Mouse (Mus musculus): Measurements from ENCODE around the gene Gtdc1. TPM values are rescaled to one million over a fixed set of nuclear protein-coding genes. Genes with fewer than 3 reads are reported as not detected.

Gtdc1 gene
- polyA plus RNA-seq, 1 experiment, result 42.4 TPM

- Histone ChIP-seq H3K27ac (ENCODE audit: insufficient read depth, low read length) (no peak overlapping the region), H3K27me3 (ENCODE audit: control insufficient read depth, insufficient read depth, low read length, poor library complexity, severe bottlenecking) (no peaks in the 10 kb centered on the region)
These were observed 343.4 kb downstream of the Gtdc1 start for GRCm38 (mm10) chr2:44584061-44584460.

GRCm38 (mm10) chr2:44583491-44583890 lies 344.0 kb downstream of the Gtdc1 start:
- Histone ChIP-seq H3K4me3 (ENCODE audit: low read depth, low read length) (no peak overlapping the region), H3K9me3 (replicated peaks; ENCODE audit: control insufficient read depth, insufficient read depth, low read length, poor library complexity, severe bottlenecking) (no peaks in the 10 kb centered on the region), H3K27ac (ENCODE audit: insufficient read depth, low read length) (no peak overlapping the region), H3K36me3 (ENCODE audit: control insufficient read depth, insufficient read depth, low read length, poor library complexity, severe bottlenecking) (no peaks in the 10 kb centered on the region), H3K4me1 (ENCODE audit: control insufficient read depth, insufficient read depth, low read length) (no peaks in the 10 kb centered on the region), H3K9ac (ENCODE audit: low read depth, poor library complexity, severe bottlenecking) (no peak overlapping the region), H3K27me3 (ENCODE audit: control insufficient read depth, insufficient read depth, low read length, poor library complexity, severe bottlenecking) (no peaks in the 10 kb centered on the region)
- TF ChIP-seq POLR2A (IDR thresholded peaks at IDR 0.05; ENCODE audit: insufficient read depth, low read length), result no peak
- no peak for TF ChIP-seq EP300 (IDR thresholded peaks at IDR 0.05; ENCODE audit: insufficient read depth, low read depth, low read length)
- no peak for TF ChIP-seq CTCF (IDR thresholded peaks at IDR 0.05; ENCODE audit: low read depth, low read length)

More at GRCm38 (mm10) chr2:44584061-44584460, 343.4 kb downstream of the Gtdc1 start:
- TF ChIP-seq POLR2A (IDR thresholded peaks at IDR 0.05; ENCODE audit: insufficient read depth, low read length) (no peak), CTCF (IDR thresholded peaks at IDR 0.05; ENCODE audit: low read depth, low read length) (no peak), EP300 (IDR thresholded peaks at IDR 0.05; ENCODE audit: insufficient read depth, low read depth, low read length) (no peak)
- no peak overlapping the region for H3K9ac ChIP-seq (ENCODE audit: low read depth, poor library complexity, severe bottlenecking)
- H3K36me3 ChIP-seq (ENCODE audit: control insufficient read depth, insufficient read depth, low read length, poor library complexity, severe bottlenecking), result no peaks in the 10 kb centered on the region
- no peaks in the 10 kb centered on the region for H3K4me1 ChIP-seq (ENCODE audit: control insufficient read depth, insufficient read depth, low read length)
- no peak overlapping the region for H3K4me3 ChIP-seq (ENCODE audit: low read depth, low read length)
- no peaks in the 10 kb centered on the region for H3K9me3 ChIP-seq (replicated peaks; ENCODE audit: control insufficient read depth, insufficient read depth, low read length, poor library complexity, severe bottlenecking)

GRCm38 (mm10) chr2:44571810-44572209 lies 355.6 kb downstream of the Gtdc1 start:
- TF ChIP-seq EP300 (IDR thresholded peaks at IDR 0.05; ENCODE audit: insufficient read depth, low read depth, low read length) (no peak), CTCF (IDR thresholded peaks at IDR 0.05; ENCODE audit: low read depth, low read length) (no peak), POLR2A (IDR thresholded peaks at IDR 0.05; ENCODE audit: insufficient read depth, low read length) (no peak)

GRCm38 (mm10) chr2:44571156-44571555 lies 356.3 kb downstream of the Gtdc1 start:
- no peak overlapping the region for H3K4me3 ChIP-seq (ENCODE audit: low read depth, low read length)
- no peak overlapping the region for H3K9ac ChIP-seq (ENCODE audit: low read depth, poor library complexity, severe bottlenecking)
- no peaks in the 10 kb centered on the region for H3K27me3 ChIP-seq (ENCODE audit: control insufficient read depth, insufficient read depth, low read length, poor library complexity, severe bottlenecking)
- H3K9me3 ChIP-seq (replicated peaks; ENCODE audit: control insufficient read depth, insufficient read depth, low read length, poor library complexity, severe bottlenecking), result no peaks in the 10 kb centered on the region
- no peaks in the 10 kb centered on the region for H3K36me3 ChIP-seq (ENCODE audit: control insufficient read depth, insufficient read depth, low read length, poor library complexity, severe bottlenecking)
- H3K27ac ChIP-seq (ENCODE audit: insufficient read depth, low read length), result no peak overlapping the region
- peaks cover 2% of the 10 kb centered on the region for H3K4me1 ChIP-seq (ENCODE audit: control insufficient read depth, insufficient read depth, low read length)
- TF ChIP-seq POLR2A (IDR thresholded peaks at IDR 0.05; ENCODE audit: insufficient read depth, low read length) (no peak), EP300 (IDR thresholded peaks at IDR 0.05; ENCODE audit: insufficient read depth, low read depth, low read length) (no peak), CTCF (IDR thresholded peaks at IDR 0.05; ENCODE audit: low read depth, low read length) (no peak)

More at GRCm38 (mm10) chr2:44571810-44572209, 355.6 kb downstream of the Gtdc1 start:
- Histone ChIP-seq H3K27me3 (ENCODE audit: control insufficient read depth, insufficient read depth, low read length, poor library complexity, severe bottlenecking) (no peaks in the 10 kb centered on the region), H3K9ac (ENCODE audit: low read depth, poor library complexity, severe bottlenecking) (no peak overlapping the region), H3K27ac (ENCODE audit: insufficient read depth, low read length) (no peak overlapping the region), H3K36me3 (ENCODE audit: control insufficient read depth, insufficient read depth, low read length, poor library complexity, severe bottlenecking) (no peaks in the 10 kb centered on the region), H3K4me3 (ENCODE audit: low read depth, low read length) (no peak overlapping the region), H3K9me3 (replicated peaks; ENCODE audit: control insufficient read depth, insufficient read depth, low read length, poor library complexity, severe bottlenecking) (no peaks in the 10 kb centered on the region), H3K4me1 (ENCODE audit: control insufficient read depth, insufficient read depth, low read length) (peaks cover 2% of the 10 kb centered on the region)

GRCm38 (mm10) chr2:44569140-44569952 lies 358.1 kb downstream of the Gtdc1 start:
- Histone ChIP-seq H3K27me3 (ENCODE audit: control insufficient read depth, insufficient read depth, low read length, poor library complexity, severe bottlenecking) (no peaks in the 10 kb centered on the region), H3K9ac (ENCODE audit: low read depth, poor library complexity, severe bottlenecking) (no peak overlapping the region), H3K36me3 (ENCODE audit: control insufficient read depth, insufficient read depth, low read length, poor library complexity, severe bottlenecking) (no peaks in the 10 kb centered on the region), H3K4me3 (ENCODE audit: low read depth, low read length) (no peak overlapping the region), H3K27ac (ENCODE audit: insufficient read depth, low read length) (no peak overlapping the region), H3K4me1 (ENCODE audit: control insufficient read depth, insufficient read depth, low read length) (peaks cover 2% of the 10 kb centered on the region), H3K9me3 (replicated peaks; ENCODE audit: control insufficient read depth, insufficient read depth, low read length, poor library complexity, severe bottlenecking) (no peaks in the 10 kb centered on the region)
- TF ChIP-seq EP300 (IDR thresholded peaks at IDR 0.05; ENCODE audit: insufficient read depth, low read depth, low read length), result no peak
- no peak for TF ChIP-seq POLR2A (IDR thresholded peaks at IDR 0.05; ENCODE audit: insufficient read depth, low read length)
- no peak for TF ChIP-seq CTCF (IDR thresholded peaks at IDR 0.05; ENCODE audit: low read depth, low read length)

All from ES-Bruce4 (cell line).